Mouse (Mus musculus): ENCODE results near the gene Ssc5d. TPM values are rescaled to one million over a fixed set of nuclear protein-coding genes. Genes with fewer than 3 reads are reported as not detected.

Ssc5d gene
- polyA plus RNA-seq, 1 experiment from 2014 or later = 1.9 TPM

- peaks cover 11% of the 10 kb centered on the region; the same call in 1 of the 2 replicates for H3K4me1 ChIP-seq (ENCODE audit: control insufficient read depth, insufficient read depth, low read length)
- H3K4me3 ChIP-seq (ENCODE audit: low read depth, low read length) = peak overlapping the region; percentile 68
- peak overlapping the region; percentile 95 for H3K9ac ChIP-seq (ENCODE audit: low read length)
- no peaks in the 10 kb centered on the region for H3K27me3 ChIP-seq (ENCODE audit: control insufficient read depth, insufficient read depth, low read length)
- ATAC-seq (ENCODE audit: insufficient number of reproducible peaks, low FRiP score, low TSS enrichment, low read depth) (peak; percentile 41; the same call in 1 of the 2 replicates), DNase-seq (ENCODE audit: low spot score) (peak; percentile 53)
- WGBS = 20% methylated on average over 14 of the region's 14 CpGs
- H3K4me2 ChIP-seq (ENCODE audit: low read depth, severe bottlenecking) = peak overlapping the region; percentile 52
- H3K36me3 ChIP-seq (ENCODE audit: control insufficient read depth, insufficient read depth, low read length) = peaks cover 14% of the 10 kb centered on the region; the same call in 1 of the 2 replicates
- peak overlapping the region; percentile 94 for H3K27ac ChIP-seq (replicated peaks; ENCODE audit: low read depth, low read length)
- no peaks in the 10 kb centered on the region for H3K9me3 ChIP-seq (ENCODE audit: control insufficient read depth, low read length)
Measured at GRCm38 (mm10) chr7:4915669-4916416, 9.7 kb upstream of the Ssc5d start.

GRCm38 (mm10) chr7:4917494-4917893 is 8.1 kb upstream of the Ssc5d start:
- H3K4me3 ChIP-seq (ENCODE audit: low read depth, low read length) = no peak overlapping the region
- H3K9me3 ChIP-seq (ENCODE audit: control insufficient read depth, low read length) = no peaks in the 10 kb centered on the region
- ATAC-seq (ENCODE audit: insufficient number of reproducible peaks, low FRiP score, low TSS enrichment, low read depth) (no peak), DNase-seq (ENCODE audit: low spot score) (no peak)
- H3K4me2 ChIP-seq (ENCODE audit: low read depth, severe bottlenecking) = no peak overlapping the region
- H3K4me1 ChIP-seq (ENCODE audit: control insufficient read depth, insufficient read depth, low read length) = peaks cover 18% of the 10 kb centered on the region
- no peak overlapping the region for H3K9ac ChIP-seq (ENCODE audit: low read length)
- H3K27ac ChIP-seq (replicated peaks; ENCODE audit: low read depth, low read length) = no peak overlapping the region
- peaks cover 16% of the 10 kb centered on the region; the same call in 1 of the 2 replicates for H3K36me3 ChIP-seq (ENCODE audit: control insufficient read depth, insufficient read depth, low read length)
- no peaks in the 10 kb centered on the region for H3K27me3 ChIP-seq (ENCODE audit: control insufficient read depth, insufficient read depth, low read length)
- WGBS = 91% methylated on average over 2 of the region's 2 CpGs

DNA sequence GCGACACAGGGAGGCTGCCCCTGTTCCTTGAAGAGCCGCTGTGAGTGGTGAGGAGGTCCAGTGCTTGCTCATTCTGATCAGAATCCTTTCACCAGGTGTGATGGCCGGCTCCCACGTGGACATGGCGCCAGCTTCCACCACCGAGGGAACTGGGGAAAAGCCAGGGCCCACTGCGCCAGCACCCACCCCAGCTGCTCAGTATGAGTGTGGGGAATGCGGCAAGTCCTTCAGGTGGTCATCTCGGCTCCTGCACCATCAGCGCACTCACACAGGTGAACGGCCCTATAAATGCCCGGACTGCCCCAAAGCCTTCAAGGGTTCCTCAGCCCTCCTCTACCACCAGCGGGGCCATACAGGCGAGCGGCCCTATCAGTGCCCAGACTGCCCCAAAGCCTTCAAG is 6.9 kb upstream of the Ssc5d start:
- Histone ChIP-seq H3K36me3 (ENCODE audit: control insufficient read depth, insufficient read depth, low read length) (peaks cover 16% of the 10 kb centered on the region; the same call in 1 of the 2 replicates), H3K27ac (replicated peaks; ENCODE audit: low read depth, low read length) (no peak overlapping the region), H3K4me1 (ENCODE audit: control insufficient read depth, insufficient read depth, low read length) (peaks cover 25% of the 10 kb centered on the region), H3K9ac (ENCODE audit: low read length) (no peak overlapping the region), H3K4me3 (ENCODE audit: low read depth, low read length) (no peak overlapping the region), H3K9me3 (ENCODE audit: control insufficient read depth, low read length) (no peaks in the 10 kb centered on the region), H3K4me2 (ENCODE audit: low read depth, severe bottlenecking) (no peak overlapping the region), H3K27me3 (ENCODE audit: control insufficient read depth, insufficient read depth, low read length) (no peaks in the 10 kb centered on the region)
- no peak for ATAC-seq (ENCODE audit: insufficient number of reproducible peaks, low FRiP score, low TSS enrichment, low read depth)
- DNase-seq (ENCODE audit: low spot score) = no peak
- 94% methylated on average over 15 of the region's 15 CpGs for WGBS

DNA sequence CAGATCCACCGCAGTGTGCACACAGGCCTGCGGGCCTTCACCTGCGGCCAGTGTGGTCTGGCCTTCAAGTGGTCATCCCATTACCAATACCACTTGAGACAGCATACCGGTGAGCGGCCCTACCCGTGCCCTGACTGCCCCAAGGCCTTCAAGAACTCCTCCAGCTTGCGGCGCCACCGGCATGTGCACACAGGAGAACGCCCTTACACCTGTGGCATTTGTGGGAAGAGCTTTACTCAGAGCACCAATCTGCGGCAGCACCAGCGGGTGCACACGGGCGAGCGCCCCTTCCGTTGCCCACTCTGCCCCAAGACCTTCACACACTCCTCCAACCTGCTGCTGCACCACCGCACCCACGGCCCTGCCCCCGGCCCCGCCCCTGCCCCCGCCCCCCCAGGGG is 6.5 kb upstream of the Ssc5d start:
- H3K9ac ChIP-seq (ENCODE audit: low read length) = no peak overlapping the region
- DNase-seq (ENCODE audit: low spot score) = no peak
- H3K27me3 ChIP-seq (ENCODE audit: control insufficient read depth, insufficient read depth, low read length) = no peaks in the 10 kb centered on the region
- H3K9me3 ChIP-seq (ENCODE audit: control insufficient read depth, low read length) = no peaks in the 10 kb centered on the region
- H3K4me1 ChIP-seq (ENCODE audit: control insufficient read depth, insufficient read depth, low read length) = peaks cover 29% of the 10 kb centered on the region
- peaks cover 16% of the 10 kb centered on the region; the same call in 1 of the 2 replicates for H3K36me3 ChIP-seq (ENCODE audit: control insufficient read depth, insufficient read depth, low read length)
- H3K27ac ChIP-seq (replicated peaks; ENCODE audit: low read depth, low read length) = no peak overlapping the region
- WGBS = 87% methylated on average over 21 of the region's 21 CpGs
- ATAC-seq (ENCODE audit: insufficient number of reproducible peaks, low FRiP score, low TSS enrichment, low read depth) = no peak
- H3K4me3 ChIP-seq (ENCODE audit: low read depth, low read length) = no peak overlapping the region
- no peak overlapping the region for H3K4me2 ChIP-seq (ENCODE audit: low read depth, severe bottlenecking)

DNA sequence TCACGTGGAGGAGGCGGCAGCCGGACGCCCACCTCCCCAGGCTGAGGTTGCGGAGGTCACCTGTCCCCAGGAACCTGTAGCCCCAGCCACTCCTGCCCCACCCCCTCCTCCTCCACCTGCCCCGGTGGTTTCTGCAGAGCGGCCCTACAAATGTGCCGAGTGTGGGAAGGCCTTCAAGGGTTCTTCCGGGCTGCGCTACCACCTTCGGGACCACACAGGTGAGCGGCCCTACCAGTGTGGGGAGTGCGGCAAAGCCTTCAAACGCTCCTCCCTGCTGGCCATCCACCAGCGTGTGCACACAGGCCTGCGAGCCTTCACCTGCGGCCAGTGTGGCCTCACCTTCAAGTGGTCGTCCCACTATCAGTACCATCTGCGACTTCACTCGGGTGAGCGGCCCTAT is 5.6 kb upstream of the Ssc5d start:
- H3K9ac ChIP-seq (ENCODE audit: low read length) = no peak overlapping the region
- H3K4me2 ChIP-seq (ENCODE audit: low read depth, severe bottlenecking) = no peak overlapping the region
- WGBS = 86% methylated on average over 21 of the region's 21 CpGs
- H3K9me3 ChIP-seq (ENCODE audit: control insufficient read depth, low read length) = no peaks in the 10 kb centered on the region
- peaks cover 38% of the 10 kb centered on the region for H3K4me1 ChIP-seq (ENCODE audit: control insufficient read depth, insufficient read depth, low read length)
- ATAC-seq (ENCODE audit: insufficient number of reproducible peaks, low FRiP score, low TSS enrichment, low read depth) (no peak), DNase-seq (ENCODE audit: low spot score) (no peak)
- H3K36me3 ChIP-seq (ENCODE audit: control insufficient read depth, insufficient read depth, low read length) = peaks cover 16% of the 10 kb centered on the region; the same call in 1 of the 2 replicates
- no peaks in the 10 kb centered on the region for H3K27me3 ChIP-seq (ENCODE audit: control insufficient read depth, insufficient read depth, low read length)
- H3K27ac ChIP-seq (replicated peaks; ENCODE audit: low read depth, low read length) = no peak overlapping the region
- H3K4me3 ChIP-seq (ENCODE audit: low read depth, low read length) = no peak overlapping the region

GRCm38 (mm10) chr7:4920496-4920895 is 5.1 kb upstream of the Ssc5d start:
- Histone ChIP-seq H3K27ac (replicated peaks; ENCODE audit: low read depth, low read length) (no peak overlapping the region), H3K4me3 (ENCODE audit: low read depth, low read length) (no peak overlapping the region), H3K4me2 (ENCODE audit: low read depth, severe bottlenecking) (no peak overlapping the region), H3K27me3 (ENCODE audit: control insufficient read depth, insufficient read depth, low read length) (no peaks in the 10 kb centered on the region), H3K9ac (ENCODE audit: low read length) (no peak overlapping the region), H3K9me3 (ENCODE audit: control insufficient read depth, low read length) (no peaks in the 10 kb centered on the region), H3K36me3 (ENCODE audit: control insufficient read depth, insufficient read depth, low read length) (peaks cover 16% of the 10 kb centered on the region; the same call in 1 of the 2 replicates), H3K4me1 (ENCODE audit: control insufficient read depth, insufficient read depth, low read length) (peaks cover 42% of the 10 kb centered on the region)
- ATAC-seq (ENCODE audit: insufficient number of reproducible peaks, low FRiP score, low TSS enrichment, low read depth) = no peak
- WGBS = 92% methylated on average over 19 of the region's 19 CpGs
- no peak for DNase-seq (ENCODE audit: low spot score)

DNA sequence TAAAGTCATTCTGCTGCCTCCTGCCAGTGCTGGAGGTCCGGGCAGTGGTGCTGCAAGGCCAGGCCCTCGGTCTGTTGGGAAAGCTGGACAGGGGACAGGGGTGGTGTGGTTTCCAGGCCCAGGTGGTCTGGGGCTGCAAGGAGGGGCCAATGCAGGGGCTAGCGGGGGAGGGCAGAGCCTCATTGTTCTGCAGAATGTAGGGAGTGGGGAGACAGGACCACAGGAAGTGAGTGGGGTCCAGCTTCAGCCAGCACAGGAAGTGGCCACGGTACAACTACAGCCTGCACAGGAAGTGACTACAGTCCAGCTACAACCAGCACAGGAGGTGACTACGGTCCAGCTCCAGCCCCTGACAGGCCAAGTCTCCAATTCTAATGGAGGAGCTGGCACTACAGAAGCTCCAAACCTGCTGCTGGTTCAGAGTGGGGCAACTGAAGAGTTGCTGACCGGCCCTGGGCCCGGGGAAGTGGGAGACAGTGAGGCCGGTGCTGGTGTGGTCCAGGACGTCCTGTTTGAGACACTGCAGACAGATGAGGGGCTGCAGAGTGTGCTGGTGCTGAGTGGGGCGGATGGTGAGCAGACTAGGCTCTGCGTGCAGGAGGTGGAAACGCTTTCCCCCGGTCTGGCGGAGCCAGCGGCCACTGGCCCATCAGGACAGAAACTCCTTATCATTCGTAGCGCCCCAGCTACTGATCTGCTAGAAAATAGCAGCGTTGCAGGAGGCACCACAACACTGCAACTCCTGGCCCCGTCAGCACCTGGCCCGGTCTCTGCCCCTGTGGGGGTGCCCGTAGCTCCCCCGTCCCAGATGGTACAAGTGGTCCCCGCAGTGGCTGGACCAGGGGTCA is 4.4 kb upstream of the Ssc5d start:
- Histone ChIP-seq H3K4me1 (ENCODE audit: control insufficient read depth, insufficient read depth, low read length) (peaks cover 50% of the 10 kb centered on the region), H3K9me3 (ENCODE audit: control insufficient read depth, low read length) (no peaks in the 10 kb centered on the region), H3K36me3 (ENCODE audit: control insufficient read depth, insufficient read depth, low read length) (peaks cover 16% of the 10 kb centered on the region; the same call in 1 of the 2 replicates), H3K9ac (ENCODE audit: low read length) (no peak overlapping the region), H3K4me2 (ENCODE audit: low read depth, severe bottlenecking) (no peak overlapping the region), H3K4me3 (ENCODE audit: low read depth, low read length) (no peak overlapping the region), H3K27me3 (ENCODE audit: control insufficient read depth, insufficient read depth, low read length) (no peaks in the 10 kb centered on the region), H3K27ac (replicated peaks; ENCODE audit: low read depth, low read length) (peak overlapping the region; percentile 52; the same call in 1 of the 2 replicates)
- no peak for DNase-seq (ENCODE audit: low spot score)
- WGBS = 56% methylated on average over 23 of the region's 23 CpGs
- no peak for ATAC-seq (ENCODE audit: insufficient number of reproducible peaks, low FRiP score, low TSS enrichment, low read depth)

- DNase-seq (ENCODE audit: low spot score) (no peak), ATAC-seq (ENCODE audit: insufficient number of reproducible peaks, low FRiP score, low TSS enrichment, low read depth) (no peak)
- 33% methylated on average over 8 of the region's 8 CpGs for WGBS
- no peaks in the 10 kb centered on the region for H3K9me3 ChIP-seq (ENCODE audit: control insufficient read depth, low read length)
- peaks cover 50% of the 10 kb centered on the region for H3K4me1 ChIP-seq (ENCODE audit: control insufficient read depth, insufficient read depth, low read length)
- peak within 1 kb of the TSS; percentile 20 for H3K4me3 ChIP-seq (ENCODE audit: low read depth, low read length)
- peaks cover 16% of the 10 kb centered on the region; the same call in 1 of the 2 replicates for H3K36me3 ChIP-seq (ENCODE audit: control insufficient read depth, insufficient read depth, low read length)
- H3K27me3 ChIP-seq (ENCODE audit: control insufficient read depth, insufficient read depth, low read length) = no peaks in the 10 kb centered on the region
- 0 out of 2 replicates have a peak within 1 kb of the TSS, but pooled peaks have one; percentile 5 for H3K9ac ChIP-seq (ENCODE audit: low read length)
- H3K4me2 ChIP-seq (ENCODE audit: low read depth, severe bottlenecking) = peak within 1 kb of the TSS; percentile 71
- H3K27ac ChIP-seq (replicated peaks; ENCODE audit: low read depth, low read length) = peak within 1 kb of the TSS; percentile 81
Measured at GRCm38 (mm10) chr7:4921824-4922482, 3.6 kb upstream of the Ssc5d start, which contains the start of gene Nat14. TSS of gene Nat14 (plus strand) at chr7:4922028.
